Mouse (Mus musculus) kidney, postnatal 0 days (tissue): ENCODE measurements around the gene Copg2. TPM values are rescaled to one million over a fixed set of nuclear protein-coding genes. Genes with fewer than 3 reads are reported as not detected.

Experiments used
- ATAC-seq: fragments of 200-750 bp; cut with Nextera tagmentation; replicated peaks from 2 replicates; pipeline ENCODE4 v1.8.0; 2017; ENCODE audit warnings: low read depth, moderate number of reproducible peaks, moderate TSS enrichment, moderate library complexity; ENCODE audit not compliant: low FRiP score
- DNase-seq: peaks from one replicate; pipeline ENCODE4 v3.0.0-alpha.2; 2016; ENCODE audit warnings: low spot score
- H3K27ac ChIP-seq: fragments of 300-500 bp; sonication (generic); 2 replicates; pipeline ENCODE4 v1.5.1; 2014; ENCODE audit warnings: mild to moderate bottlenecking
- H3K27me3 ChIP-seq: fragments of 300-500 bp; sonication (generic); 2 replicates; pipeline ENCODE4 v1.6.1; 2014; ENCODE audit warnings: low read length, mixed read lengths; ENCODE audit not compliant: insufficient read depth
- H3K36me3 ChIP-seq: fragments of 300-500 bp; sonication (generic); 2 replicates; pipeline ENCODE4 v1.6.1; 2014; ENCODE audit warnings: low read length, mixed read lengths; ENCODE audit not compliant: insufficient read depth
- H3K4me1 ChIP-seq: fragments of 300-500 bp; sonication (generic); replicated peaks from 2 replicates; pipeline ENCODE4 v1.6.1; 2014; ENCODE audit warnings: antibody characterized with exemption, low read length, mixed read lengths; ENCODE audit not compliant: insufficient read depth
- H3K4me2 ChIP-seq: fragments of 300-500 bp; sonication (generic); 2 replicates; pipeline ENCODE4 v1.6.1; 2014; ENCODE audit warnings: mild to moderate bottlenecking, low read length, moderate library complexity, mixed read lengths
- H3K4me3 ChIP-seq: fragments of 300-500 bp; sonication (generic); replicated peaks from 2 replicates; pipeline ENCODE4 v1.5.1; 2014; ENCODE audit warnings: low read depth, low read length
- H3K9ac ChIP-seq: fragments of 300-500 bp; sonication (generic); 2 replicates; pipeline ENCODE4 v1.6.1; 2014; ENCODE audit warnings: low read depth, low read length
- H3K9me3 ChIP-seq: fragments of 300-500 bp; sonication (generic); replicated peaks from 2 replicates; pipeline ENCODE4 v1.6.1; 2016; ENCODE audit warnings: low read length, inconsistent platforms, mixed read lengths
- CTCF ChIP-seq: IDR thresholded peaks from 2 replicates; pipeline ENCODE4 v1.5.1; 2016; ENCODE audit warnings: antibody characterized with exemption, low read depth, mild to moderate bottlenecking, moderate library complexity
- WGBS: fragments of 180-500 bp; shearing (Covaris S2); extraction: QIAGEN DNeasy Blood & Tissue Kit; methylation state at CpG from one replicate; pipeline ENCODE4 v1.1.7; 2014; 5-methylcytosine and 5-hydroxymethylcytosine counted together
- polyA plus RNA-seq: library from polyadenylated mRNA; unstranded; fragments of >200 nt; fragmentation: Nextera tagmentation; extraction: Ambion mirVana; gene quantifications from 2 replicates; pipeline ENCODE4 v1.2.1, GENCODE M21; 2015

Gene Copg2
- polyA plus RNA-seq, 1 experiment from 2014 or later, result 19.9 TPM

DNA sequence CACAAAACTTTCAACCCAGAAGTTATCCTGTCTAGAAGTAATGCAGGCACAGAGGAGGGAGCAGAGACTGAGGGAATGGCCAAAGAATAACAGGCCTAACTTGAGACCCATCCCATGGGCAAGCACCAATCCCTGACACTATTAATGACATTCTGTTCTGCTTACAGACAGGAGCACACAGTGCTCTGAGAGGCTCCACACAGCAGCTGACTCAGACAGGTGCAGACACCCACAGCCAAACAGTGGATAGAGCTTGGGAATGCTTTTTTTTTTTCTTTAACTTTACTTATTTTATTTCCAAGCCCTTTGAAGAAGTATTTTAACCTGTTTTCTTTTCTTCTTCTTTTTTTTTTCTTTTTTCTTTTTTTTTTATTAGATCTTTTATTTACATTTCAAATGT, 4.8 kb downstream of the Copg2 start:
- no peak for DNase-seq
- no peak for TF ChIP-seq CTCF
- Histone ChIP-seq H3K4me3 (no peak overlapping the region), H3K4me1 (no peaks in the 10 kb centered on the region), H3K4me2 (no peak overlapping the region), H3K27ac (no peak overlapping the region), H3K9me3 (no peaks in the 10 kb centered on the region), H3K27me3 (no peaks in the 10 kb centered on the region), H3K36me3 (0 out of 2 replicates have a peak, but pooled peaks cover 4% of the 10 kb centered on the region), H3K9ac (no peak overlapping the region)
- no peak for ATAC-seq

DNA sequence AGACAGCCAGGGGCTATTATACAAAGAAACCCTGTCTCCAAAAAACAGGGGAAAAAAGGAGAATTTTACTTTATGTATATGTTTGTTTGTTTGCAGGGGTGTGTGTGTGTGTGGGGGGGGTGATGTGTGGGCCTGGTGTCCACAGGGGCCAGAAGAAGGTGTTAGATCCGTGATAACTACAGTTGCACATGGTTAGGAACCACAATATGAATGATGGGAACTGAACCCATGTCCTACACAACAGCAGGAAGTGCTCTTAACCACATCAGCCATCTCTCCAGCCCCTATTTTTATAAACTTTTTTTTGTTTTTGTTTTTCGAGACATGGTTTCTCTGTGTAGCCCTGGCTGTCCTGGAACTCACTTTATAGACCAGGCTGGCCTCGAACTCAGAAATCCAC, 11.7 kb downstream of the Copg2 start:
- peaks cover 16% of the 10 kb centered on the region; the same call in 1 of the 2 replicates for H3K36me3 ChIP-seq
- H3K4me1 ChIP-seq, result no peaks in the 10 kb centered on the region
- H3K9me3 ChIP-seq, result no peaks in the 10 kb centered on the region
- H3K27me3 ChIP-seq, result no peaks in the 10 kb centered on the region
- no peak overlapping the region for H3K4me3 ChIP-seq
- TF ChIP-seq CTCF, result no peak
- 89% methylated on average over 3 of the region's 3 CpGs for WGBS
- H3K27ac ChIP-seq, result no peak overlapping the region
- ATAC-seq (no peak), DNase-seq (no peak)
- no peak overlapping the region for H3K4me2 ChIP-seq
- H3K9ac ChIP-seq, result no peak overlapping the region

DNA sequence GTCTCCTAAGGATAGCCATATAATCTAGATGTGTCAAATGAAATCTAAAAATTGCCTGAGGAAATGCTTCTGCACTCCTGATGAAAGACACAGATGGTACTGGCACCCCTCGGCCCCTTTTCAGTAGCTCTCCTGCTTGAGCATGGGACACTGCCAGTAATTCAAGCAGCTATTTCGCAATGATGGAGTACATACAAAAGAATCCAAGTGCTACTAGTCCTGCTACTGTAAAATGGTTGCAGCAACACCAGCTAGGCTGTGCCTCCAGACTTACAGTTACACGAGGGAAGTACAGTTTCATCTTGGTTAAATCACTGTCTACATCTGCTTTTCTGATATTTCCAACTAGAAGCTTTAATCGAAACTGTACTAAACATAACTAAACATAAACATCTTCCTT, 13.1 kb downstream of the Copg2 start:
- Histone ChIP-seq H3K9me3 (no peaks in the 10 kb centered on the region), H3K4me3 (no peak overlapping the region), H3K36me3 (peaks cover 16% of the 10 kb centered on the region), H3K27ac (no peak overlapping the region), H3K4me1 (no peaks in the 10 kb centered on the region), H3K4me2 (no peak overlapping the region), H3K27me3 (no peaks in the 10 kb centered on the region), H3K9ac (no peak overlapping the region)
- DNase-seq (no peak), ATAC-seq (no peak)
- 87% methylated on average over 4 of the region's 4 CpGs for WGBS
- no peak for TF ChIP-seq CTCF

DNA sequence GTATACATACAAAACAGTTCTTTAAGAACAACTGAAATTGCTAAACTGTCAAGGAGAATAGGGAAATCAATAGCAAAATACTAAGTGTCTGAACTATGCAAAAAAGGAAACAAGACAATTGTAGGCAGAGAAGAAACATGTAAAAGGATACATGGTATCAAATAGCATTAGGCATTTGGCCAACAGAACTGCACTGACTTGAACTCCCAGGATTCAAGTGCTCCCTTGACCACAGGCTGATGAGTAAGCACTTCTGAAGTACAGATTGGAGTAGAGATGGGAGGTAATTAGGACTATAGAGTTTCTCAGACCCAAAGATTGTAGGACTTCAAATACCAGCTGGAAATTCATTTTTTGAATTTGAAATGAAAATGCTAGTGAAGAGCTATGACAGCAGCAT, 19.9 kb downstream of the Copg2 start:
- H3K4me1 ChIP-seq, result no peaks in the 10 kb centered on the region
- no peak overlapping the region for H3K9ac ChIP-seq
- DNase-seq, result no peak
- no peaks in the 10 kb centered on the region; the same call in 1 of the 2 replicates for H3K36me3 ChIP-seq
- TF ChIP-seq CTCF, result no peak
- H3K27ac ChIP-seq, result no peak overlapping the region
- H3K4me3 ChIP-seq, result no peak overlapping the region
- H3K27me3 ChIP-seq, result no peaks in the 10 kb centered on the region
- no peak overlapping the region for H3K4me2 ChIP-seq
- no peak for ATAC-seq
- H3K9me3 ChIP-seq, result no peaks in the 10 kb centered on the region

DNA sequence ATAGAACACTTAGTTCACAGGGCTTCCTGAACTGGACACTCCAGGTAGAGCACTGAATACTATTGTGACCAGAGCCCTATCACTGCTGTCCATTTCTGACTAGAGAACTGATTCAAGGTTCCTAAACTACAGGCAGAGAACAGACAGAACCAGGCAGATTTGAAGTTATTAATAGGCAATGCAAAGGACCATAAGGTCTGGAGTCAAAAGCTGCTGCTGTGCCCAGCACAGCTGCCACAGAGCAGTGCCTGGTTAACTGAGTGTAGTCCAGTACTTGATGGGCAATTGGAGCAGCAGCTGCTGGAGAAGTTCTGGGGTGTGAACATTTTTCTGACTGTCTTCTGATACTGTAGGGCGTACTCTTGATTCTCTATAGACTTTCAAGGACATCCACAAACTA, 30.1 kb downstream of the Copg2 start:
- Histone ChIP-seq H3K27me3 (no peaks in the 10 kb centered on the region), H3K9me3 (no peaks in the 10 kb centered on the region), H3K4me3 (no peak overlapping the region), H3K4me2 (no peak overlapping the region), H3K4me1 (no peaks in the 10 kb centered on the region), H3K9ac (no peak overlapping the region), H3K27ac (no peak overlapping the region), H3K36me3 (peaks cover 3% of the 10 kb centered on the region; the same call in 1 of the 2 replicates)
- no peak for DNase-seq
- no peak for TF ChIP-seq CTCF
- 90% methylated on average over 1 of the region's 1 CpGs for WGBS
- ATAC-seq, result no peak

DNA sequence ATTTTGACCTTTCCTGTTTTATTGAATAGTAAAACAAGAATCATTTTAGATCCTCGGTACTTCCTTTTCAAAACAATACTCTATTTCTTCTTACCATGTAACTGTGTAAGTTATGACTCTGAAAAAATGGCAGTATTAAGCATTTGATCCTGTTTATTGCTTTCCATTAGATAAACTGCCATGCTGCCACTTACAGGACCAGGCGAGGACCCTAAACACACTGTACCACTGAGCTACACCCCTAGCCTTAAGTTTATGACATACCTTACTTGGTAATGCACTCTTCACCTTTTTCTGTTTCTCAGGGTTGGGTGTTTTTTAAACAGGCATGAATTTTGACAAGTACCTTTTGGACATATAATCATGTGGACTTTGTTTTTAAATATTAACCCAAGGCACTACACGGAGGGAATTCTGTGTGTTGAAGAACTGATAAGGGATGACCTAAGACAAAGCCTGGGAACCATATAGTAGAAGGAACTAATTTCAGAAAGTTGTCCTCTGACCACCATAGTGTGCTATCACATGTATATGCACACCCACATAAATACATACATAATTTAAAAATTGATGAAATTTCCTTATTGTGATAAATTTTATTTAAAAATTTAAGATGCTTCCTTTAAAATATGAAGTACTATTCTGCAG, 31.4 kb downstream of the Copg2 start:
- H3K4me3 ChIP-seq, result no peak overlapping the region
- 52% methylated on average over 3 of the region's 3 CpGs for WGBS
- no peak overlapping the region for H3K4me2 ChIP-seq
- H3K9me3 ChIP-seq, result no peaks in the 10 kb centered on the region
- no peak for ATAC-seq
- no peaks in the 10 kb centered on the region for H3K27me3 ChIP-seq
- no peaks in the 10 kb centered on the region for H3K4me1 ChIP-seq
- no peak for DNase-seq
- no peaks in the 10 kb centered on the region for H3K36me3 ChIP-seq
- no peak for TF ChIP-seq CTCF
- no peak overlapping the region for H3K9ac ChIP-seq
- no peak overlapping the region for H3K27ac ChIP-seq

DNA sequence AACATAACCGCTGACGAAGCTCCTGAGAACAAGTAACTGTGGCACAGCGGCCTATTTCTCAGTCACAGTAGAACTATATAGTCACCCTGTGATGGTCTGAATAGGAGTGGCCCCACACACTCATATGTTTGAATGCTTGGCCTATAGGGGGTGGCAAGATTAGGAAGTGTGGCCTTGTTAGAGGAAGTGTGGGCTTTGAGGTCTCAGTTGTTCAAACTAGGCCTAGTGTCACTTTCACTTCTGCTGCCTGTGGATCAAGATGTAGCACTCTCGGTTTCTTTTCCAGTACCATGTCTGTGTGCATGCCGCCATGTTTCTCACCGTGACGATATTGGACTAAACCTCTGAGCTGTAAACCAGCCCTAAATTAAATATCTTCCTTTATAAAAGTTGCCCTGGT, 40.6 kb downstream of the Copg2 start:
- WGBS, result 96% methylated on average over 7 of the region's 7 CpGs
- ATAC-seq (no peak), DNase-seq (no peak)
- Histone ChIP-seq H3K4me2 (no peak overlapping the region), H3K27ac (no peak overlapping the region), H3K36me3 (0 out of 2 replicates have a peak, but pooled peaks cover 3% of the 10 kb centered on the region), H3K27me3 (no peaks in the 10 kb centered on the region), H3K9ac (no peak overlapping the region), H3K9me3 (no peaks in the 10 kb centered on the region), H3K4me3 (no peak overlapping the region), H3K4me1 (no peaks in the 10 kb centered on the region)
- TF ChIP-seq CTCF, result no peak
